Comparison of ENCODE assay signal across 17 mouse cellular contexts in genomic region chr17:25922120-25922519, GRCm38 (mm10). TPM values are rescaled to one million over a fixed set of nuclear protein-coding genes. Genes with fewer than 3 reads are reported as not detected.
DNase-seq lines count a peak whose midpoint lies in the region; ATAC-seq lines count a peak whose summit lies in the region.
"Had no signal": no experiment of that assay in that cellular context is flagged by ENCODE, and none has a peak within 500 bp of the region (broad histone marks: within the 10 kb centered on the region; RNA-seq: fewer than 3 reads in every experiment).

No protein-coding gene starts in this region.

- no peaks in the 10 kb centered on the region for H3K27me3 ChIP-seq in forebrain, embryonic 14.5 days (replicated peaks; ENCODE audit: control insufficient read depth, insufficient read depth, low read length)
- H3K27me3 ChIP-seq: embryonic facial prominence, embryonic 13.5 days; intestine, embryonic 15.5 days had no signal

- H3K9me3 ChIP-seq in forebrain, embryonic 14.5 days (replicated peaks; ENCODE audit: control insufficient read depth, low read length), result no peaks in the 10 kb centered on the region
- H3K9me3 ChIP-seq: embryonic facial prominence, embryonic 13.5 days; intestine, embryonic 15.5 days had no signal

- H3K4me3 ChIP-seq in forebrain, embryonic 14.5 days (ENCODE audit: low read depth, low read length), result no peak overlapping the region
- H3K4me3 ChIP-seq: embryonic facial prominence, embryonic 13.5 days; intestine, embryonic 15.5 days had no signal

- 67% methylated on average over 5 of the region's 5 CpGs for WGBS in forebrain, embryonic 14.5 days

- DNase-seq in kidney, adult 9 months, result peak; percentile 36
- no peak for DNase-seq in kidney, postnatal 4 days
- peak; percentile 26 for DNase-seq in right cerebral cortex, postnatal 14 days
- no peak for DNase-seq in right cerebral cortex, adult 2 months (ENCODE audit: low spot score in 2 of 2)
- peak; percentile 49 for DNase-seq in brain, adult 2 months (ENCODE audit: low read depth, low spot score)
- DNase-seq in forebrain, embryonic 14.5 days (ENCODE audit: low spot score), result no peak

- 0 out of 2 replicates have a peak, but pooled peaks have one; percentile 17 for ATAC-seq in megakaryocyte-erythroid progenitor cell, adult 5-6 weeks (replicated peaks; ENCODE audit: low FRiP score, low TSS enrichment, poor library complexity, severe bottlenecking)
- no peak for ATAC-seq in forebrain, embryonic 14.5 days
- ATAC-seq: intestine, embryonic 15.5 days had no signal

- peaks cover 13% of the 10 kb centered on the region for H3K4me1 ChIP-seq in forebrain, embryonic 14.5 days (ENCODE audit: control insufficient read depth, insufficient read depth, low read length)

- H3K4me2 ChIP-seq in forebrain, embryonic 14.5 days (ENCODE audit: low read length), result no peak overlapping the region
- H3K4me2 ChIP-seq: embryonic facial prominence, embryonic 13.5 days; heart, embryonic 11.5 days; intestine, embryonic 15.5 days had no signal

- H3K27ac ChIP-seq in forebrain, embryonic 14.5 days (ENCODE audit: low read depth, low read length), result no peak overlapping the region
- H3K27ac ChIP-seq: embryonic facial prominence, embryonic 13.5 days; intestine, embryonic 15.5 days had no signal

- peaks cover 16% of the 10 kb centered on the region; the same call in 1 of the 2 replicates for H3K36me3 ChIP-seq in forebrain, embryonic 14.5 days (ENCODE audit: control insufficient read depth, insufficient read depth, low read length)

- H3K9ac ChIP-seq in forebrain, embryonic 14.5 days (ENCODE audit: low read length), result no peak overlapping the region
- H3K9ac ChIP-seq: embryonic facial prominence, embryonic 13.5 days; intestine, embryonic 15.5 days had no signal

RNA-seq across cellular contexts. Expression of gene Rab40c, which starts 2.6 kb away (rescaled TPM):
- 2.4 and 8.9 TPM in 2 replicates for total RNA-seq in megakaryocyte-erythroid progenitor cell, adult 5-6 weeks (2014; fragmentation: Nextera tagmentation)
- 7.9 and 30.2 TPM in 2 replicates for total RNA-seq in megakaryocyte-erythroid progenitor cell, adult 5-6 weeks (2017)
- polyA plus RNA-seq in forebrain, embryonic 14.5 days (2014; fragmentation: Nextera tagmentation; extraction: Ambion mirVana), result 31.6 and 33.3 TPM in 2 replicates

RNA-seq across cellular contexts. Expression of gene Pigq, which starts 22.6 kb away (rescaled TPM):
- total RNA-seq in megakaryocyte-erythroid progenitor cell, adult 5-6 weeks (2014; fragmentation: Nextera tagmentation), result 211 and 231 TPM in 2 replicates
- 102 and 156 TPM in 2 replicates for total RNA-seq in megakaryocyte-erythroid progenitor cell, adult 5-6 weeks (2017)
- 49.5 and 52.6 TPM in 2 replicates for polyA plus RNA-seq in forebrain, embryonic 14.5 days (2014; fragmentation: Nextera tagmentation; extraction: Ambion mirVana)

RNA-seq across cellular contexts. Expression of gene Nhlrc4, which starts 22.6 kb away (rescaled TPM):
- not detected in 2 replicates for total RNA-seq in megakaryocyte-erythroid progenitor cell, adult 5-6 weeks (2014; fragmentation: Nextera tagmentation)
- total RNA-seq in megakaryocyte-erythroid progenitor cell, adult 5-6 weeks (2017), result not detected in 2 replicates
- polyA plus RNA-seq in forebrain, embryonic 14.5 days (2014; fragmentation: Nextera tagmentation; extraction: Ambion mirVana), result not detected in 2 replicates
- total RNA-seq: gastrocnemius, adult 18-20 months; hematopoietic stem cell, adult 5-6 weeks; megakaryocyte progenitor cell, adult 5-6 weeks had no signal
- polyA plus RNA-seq: embryonic facial prominence, embryonic 13.5 days; small intestine, adult 2 months; urinary bladder, adult 2 months had no signal

RNA-seq across cellular contexts. Expression of gene A930017K11Rik, which starts 30.2 kb away (rescaled TPM):
- not detected in 2 replicates for total RNA-seq in megakaryocyte-erythroid progenitor cell, adult 5-6 weeks (2014; fragmentation: Nextera tagmentation)
- 0.05 TPM in 1 of 2 replicates, not detected in the other for total RNA-seq in megakaryocyte-erythroid progenitor cell, adult 5-6 weeks (2017)
- polyA plus RNA-seq in forebrain, embryonic 14.5 days (2014; fragmentation: Nextera tagmentation; extraction: Ambion mirVana), result 0.18 TPM in 1 of 2 replicates, not detected in the other
- total RNA-seq: gastrocnemius, adult 18-20 months; hematopoietic stem cell, adult 5-6 weeks; liver, adult 2 months; megakaryocyte progenitor cell, adult 5-6 weeks had no signal
- polyA plus RNA-seq: forebrain, embryonic 11.5 days; liver, adult 2 months; small intestine, adult 2 months had no signal

RNA-seq across cellular contexts. Expression of gene Wfikkn1, which starts 41.5 kb away (rescaled TPM):
- total RNA-seq in megakaryocyte-erythroid progenitor cell, adult 5-6 weeks (2014; fragmentation: Nextera tagmentation), result 0.87 TPM in 1 of 2 replicates, not detected in the other
- 0.19 and 1.4 TPM in 2 replicates for total RNA-seq in megakaryocyte-erythroid progenitor cell, adult 5-6 weeks (2017)
- polyA plus RNA-seq in forebrain, embryonic 14.5 days (2014; fragmentation: Nextera tagmentation; extraction: Ambion mirVana), result 0.36 and 0.47 TPM in 2 replicates

Comparison
In these comparisons a context has a peak if more than half of its experiments do, and no peak if none do; other contexts are left out.
1. DNase-seq: peak in kidney, adult 9 months (single experiment), right cerebral cortex, postnatal 14 days (single experiment) and brain, adult 2 months (single experiment); none in kidney, postnatal 4 days (0 of 2), right cerebral cortex, adult 2 months (0 of 2) and forebrain, embryonic 14.5 days (single experiment).